Mouse (Mus musculus) heart, adult 11 months (tissue): ENCODE data around the gene Pgm2.

ENCODE experiments used
- DNase-seq: peaks from one replicate; pipeline ENCODE4 v3.0.0; 2022

The Pgm2 gene

DNA sequence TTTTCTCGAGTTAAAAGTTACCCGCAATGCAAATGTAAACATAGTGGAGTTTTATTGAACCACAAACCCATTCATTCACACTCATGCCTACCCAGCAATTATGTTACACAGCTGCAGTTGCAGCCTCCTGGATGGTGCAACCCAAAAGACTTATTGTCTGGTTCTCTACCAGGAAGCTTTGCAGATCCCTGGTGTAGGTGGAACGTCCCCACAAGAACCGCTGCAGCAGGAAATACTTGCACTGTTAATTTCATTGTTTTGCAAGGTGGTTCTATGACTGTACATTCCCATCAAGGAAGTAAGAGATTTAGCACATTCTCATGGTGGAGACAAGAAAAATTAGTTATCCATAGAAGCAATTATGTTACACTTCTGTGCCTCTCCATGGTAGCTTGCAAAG, 15.4 kb upstream of the Pgm2 start:
- peak; percentile 55 for DNase-seq

DNA sequence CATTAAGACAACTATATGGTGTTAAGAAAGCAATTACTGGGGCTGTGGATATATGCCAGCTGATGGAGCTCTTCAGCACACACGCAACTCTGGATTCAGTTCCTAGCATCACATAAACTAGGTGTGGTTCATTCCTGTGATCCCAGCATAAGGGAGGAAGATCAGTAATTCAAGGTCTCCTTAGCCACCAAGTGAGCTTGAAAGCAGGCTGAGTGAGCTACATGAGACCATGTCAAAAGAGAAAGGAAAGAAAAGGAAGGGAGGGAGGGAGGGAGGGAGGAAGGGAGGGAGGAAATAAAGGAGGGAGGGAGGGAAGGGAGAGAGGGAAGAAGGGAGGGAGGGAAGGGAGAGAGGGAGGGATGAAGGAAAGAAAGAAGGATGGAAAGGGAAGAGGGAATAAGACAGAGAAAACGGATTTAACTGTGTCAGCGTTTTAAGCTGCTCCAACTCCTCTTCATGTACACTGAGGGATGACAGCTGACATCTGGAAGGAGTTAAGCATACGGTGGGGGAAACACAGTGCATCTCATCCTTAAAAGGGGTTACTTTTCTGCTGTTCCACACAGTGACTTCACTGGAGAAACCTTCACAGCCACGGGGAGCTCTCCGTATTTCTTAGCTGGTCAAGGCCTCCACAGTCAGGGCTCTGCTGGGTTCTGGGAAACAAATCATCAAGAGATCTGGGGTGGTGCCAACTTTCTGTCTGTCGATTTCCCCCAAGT, 13.8 kb upstream of the Pgm2 start:
- no peak for DNase-seq

DNA sequence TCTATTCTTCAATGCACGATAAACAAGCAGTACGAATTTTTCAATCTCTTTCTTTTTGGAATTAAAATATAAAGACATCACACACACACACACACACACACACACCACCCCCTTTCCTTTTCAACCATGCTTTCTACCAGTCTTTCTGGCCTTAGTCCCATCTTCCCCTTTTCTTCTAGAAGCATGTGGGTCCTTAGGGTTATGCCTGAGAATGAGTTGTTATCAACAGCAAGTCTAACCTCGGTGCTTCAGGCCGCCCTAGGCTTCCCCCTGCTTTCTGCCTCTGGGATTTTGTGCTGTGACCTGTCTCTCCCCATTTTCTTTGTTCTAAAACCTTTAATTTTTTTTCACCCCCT, 13.3 kb upstream of the Pgm2 start:
- DNase-seq, result no peak

DNA sequence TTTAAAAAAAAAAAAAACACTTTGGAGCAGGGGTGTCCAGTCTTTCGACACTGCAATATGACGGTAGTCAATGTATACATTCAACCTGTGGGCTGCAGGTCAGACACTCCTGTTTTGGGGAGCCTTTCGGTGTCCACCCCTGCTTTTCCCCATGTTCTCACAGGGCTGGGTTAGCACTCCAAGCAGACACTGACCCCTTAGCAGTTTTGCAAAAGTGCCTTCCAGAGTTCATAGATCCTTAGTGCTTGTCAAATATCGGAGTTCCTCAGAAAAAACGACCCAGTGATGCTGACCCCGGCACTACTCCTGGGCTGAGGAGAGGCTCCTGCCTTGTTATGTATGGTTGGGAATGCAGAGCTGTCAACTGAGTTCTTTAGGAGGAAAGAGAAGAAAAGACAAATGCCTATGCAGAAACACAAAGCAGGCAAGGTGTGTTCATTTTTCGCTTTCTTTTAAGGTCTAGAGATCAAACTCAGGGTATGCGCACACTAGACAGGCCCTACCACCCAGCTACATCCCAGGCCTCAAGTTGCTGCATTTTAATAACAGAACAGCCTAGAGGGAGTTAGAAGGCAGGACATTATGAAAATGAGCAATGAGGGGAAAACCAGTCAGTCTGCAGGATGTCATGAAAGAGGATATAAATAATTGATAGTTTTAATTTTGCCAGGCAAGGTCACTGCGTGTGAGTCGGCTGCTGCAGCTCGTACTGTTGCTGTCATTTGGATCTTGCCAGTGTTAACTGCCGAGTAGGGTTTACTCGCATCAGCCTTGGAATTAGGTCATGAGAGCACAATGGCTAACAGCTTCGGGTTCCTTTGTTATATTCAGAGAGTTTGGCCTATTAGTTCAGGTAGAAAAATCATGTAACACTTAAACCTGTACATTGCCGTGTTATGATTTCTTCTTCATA, 9.0 kb upstream of the Pgm2 start:
- peak; percentile 64 for DNase-seq

DNA sequence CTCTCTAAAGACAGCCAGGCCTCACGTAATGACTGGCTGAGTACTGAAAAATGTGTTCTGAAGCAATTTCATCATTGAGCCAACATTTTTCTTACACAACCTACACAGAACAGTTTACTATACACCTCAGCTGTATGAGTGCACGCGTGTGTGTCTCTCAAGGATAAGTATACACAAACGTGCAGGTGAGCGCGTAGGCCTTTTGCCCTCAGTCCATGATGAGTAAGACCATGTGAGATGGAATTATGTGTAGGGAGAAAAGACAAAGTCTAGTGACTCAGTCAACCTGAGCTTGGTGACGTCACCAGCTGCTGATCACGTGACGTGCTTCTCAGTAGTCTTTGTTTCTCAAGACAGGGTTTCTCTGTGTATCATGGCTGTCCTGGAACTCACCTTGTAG, 7.3 kb upstream of the Pgm2 start:
- no peak for DNase-seq

DNA sequence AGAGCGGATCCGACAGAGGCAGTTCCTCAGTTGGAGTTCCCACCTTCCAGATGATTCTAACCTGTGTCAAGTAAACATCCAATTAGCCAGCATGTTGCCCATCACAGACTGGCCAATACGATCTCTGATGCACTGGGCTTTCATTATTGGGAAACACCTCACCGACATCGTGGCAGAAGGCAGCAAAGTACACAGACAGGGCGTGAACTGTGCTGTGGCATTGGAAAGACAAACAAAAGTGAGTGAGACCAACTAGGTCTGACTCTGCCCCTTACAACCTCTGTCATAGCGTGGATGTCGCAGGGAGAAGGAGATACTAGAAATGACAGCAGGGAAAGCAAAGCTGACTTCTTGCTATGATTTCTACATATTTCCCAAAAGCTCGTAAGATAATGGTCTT, 4.0 kb upstream of the Pgm2 start:
- no peak for DNase-seq

DNA sequence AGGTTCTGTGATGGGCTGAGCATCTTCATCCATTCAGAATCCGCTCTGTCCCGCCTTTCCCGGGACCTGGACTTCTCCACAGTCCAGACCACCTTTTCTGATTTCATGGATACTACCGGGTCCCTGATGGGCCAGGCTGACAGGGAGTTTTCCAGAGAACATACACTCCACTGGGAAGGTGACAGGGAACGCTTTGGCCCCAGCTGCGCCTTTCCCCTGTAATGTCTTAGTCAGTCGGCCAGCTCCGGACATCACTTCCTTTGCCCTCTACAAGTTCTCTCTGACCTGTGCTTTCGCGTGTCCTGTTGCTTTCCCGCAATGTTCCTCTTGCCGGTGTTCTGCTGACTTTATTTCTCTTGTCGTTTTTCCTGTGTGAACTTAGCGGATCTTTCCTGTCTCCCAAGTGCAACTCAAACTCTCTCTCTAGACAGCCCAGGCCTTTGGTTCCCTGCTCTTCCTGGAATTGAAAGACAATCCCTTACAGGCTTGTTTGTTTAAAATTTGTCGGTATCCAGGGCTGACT, 660 bp downstream of the Pgm2 start:
- DNase-seq, result peak; percentile 95

DNA sequence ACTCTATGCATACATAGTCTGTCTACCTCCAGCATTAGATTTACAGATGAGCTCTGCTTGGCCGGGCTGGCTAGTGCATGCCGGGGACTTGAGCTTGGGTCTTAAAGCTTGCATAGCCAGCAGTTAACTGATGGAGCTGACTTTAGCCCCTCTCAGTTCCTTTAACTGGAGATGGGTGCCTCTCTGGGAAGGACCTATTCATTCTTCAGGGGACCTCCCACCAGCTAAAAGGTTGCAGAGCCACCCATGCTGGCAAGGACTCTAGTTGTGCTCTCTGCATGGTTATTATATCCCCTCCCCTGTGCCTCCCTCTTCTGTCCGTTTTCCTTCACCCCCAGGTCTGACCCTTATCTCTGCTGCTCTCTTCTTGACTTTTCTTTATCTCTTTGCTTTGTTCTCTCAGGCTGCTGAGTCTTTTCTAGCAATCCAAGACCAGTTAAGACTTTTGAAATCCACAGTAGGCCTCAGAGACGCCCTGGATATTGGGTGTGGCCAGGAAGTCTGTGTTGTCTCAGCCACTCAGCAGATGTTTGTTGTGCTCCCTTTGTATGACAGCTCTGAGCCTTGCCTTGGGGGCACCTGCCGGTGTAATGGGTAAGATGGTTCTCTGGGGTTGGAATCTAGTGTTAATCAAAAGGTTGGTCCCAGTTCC, 2.7 kb downstream of the Pgm2 start:
- no peak for DNase-seq

DNA sequence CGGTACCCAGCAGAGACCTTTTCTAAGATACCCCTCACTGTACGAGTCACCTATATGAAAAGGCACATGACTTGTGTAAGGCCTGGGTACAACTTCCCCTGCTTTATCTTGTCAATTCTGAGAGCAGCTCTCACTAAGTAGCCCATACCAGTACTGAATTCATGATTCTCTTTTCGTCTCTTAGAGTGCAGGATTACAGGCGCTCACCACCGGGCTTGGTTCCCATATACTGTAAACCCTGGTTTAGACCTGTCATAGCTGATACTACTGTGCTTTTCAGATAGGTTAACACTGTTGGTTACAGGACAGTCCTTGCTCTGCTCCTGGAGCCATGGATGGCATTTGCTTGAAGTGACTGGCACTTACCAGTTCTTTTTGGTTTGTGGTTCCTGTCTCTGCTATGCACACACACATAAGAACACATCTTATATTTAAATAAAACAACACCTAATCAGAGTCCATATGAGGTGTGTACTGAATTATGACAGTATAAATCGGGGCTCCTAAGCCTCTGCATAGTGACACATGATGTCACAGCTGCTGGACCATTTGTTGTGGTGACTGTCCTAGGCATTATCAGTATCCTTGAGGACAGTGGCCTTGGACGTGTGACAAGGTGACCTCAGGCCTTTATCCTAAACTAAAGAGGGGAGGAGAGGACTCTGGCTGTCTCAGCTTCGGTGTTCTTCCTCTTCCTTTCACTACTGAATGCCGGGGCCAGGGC, 9.4 kb downstream of the Pgm2 start:
- DNase-seq, result no peak

DNA sequence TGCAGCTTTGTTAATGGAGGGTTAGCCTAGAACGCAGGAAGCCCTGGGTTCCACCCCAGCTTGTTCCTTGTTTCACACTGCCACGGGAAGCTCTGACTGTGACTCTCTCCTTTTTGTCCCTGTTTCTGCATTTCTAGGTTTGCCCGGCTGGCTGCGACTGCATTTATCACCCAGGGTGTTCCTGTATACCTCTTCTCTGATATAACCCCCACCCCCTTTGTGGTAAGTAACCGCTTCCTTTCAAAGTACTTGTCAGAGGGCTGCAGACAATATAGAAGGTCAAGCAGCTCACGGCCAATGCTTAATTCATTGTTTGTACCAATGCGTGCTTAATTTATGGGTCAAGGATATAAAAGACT, 9.9 kb downstream of the Pgm2 start:
- no peak for DNase-seq

DNA sequence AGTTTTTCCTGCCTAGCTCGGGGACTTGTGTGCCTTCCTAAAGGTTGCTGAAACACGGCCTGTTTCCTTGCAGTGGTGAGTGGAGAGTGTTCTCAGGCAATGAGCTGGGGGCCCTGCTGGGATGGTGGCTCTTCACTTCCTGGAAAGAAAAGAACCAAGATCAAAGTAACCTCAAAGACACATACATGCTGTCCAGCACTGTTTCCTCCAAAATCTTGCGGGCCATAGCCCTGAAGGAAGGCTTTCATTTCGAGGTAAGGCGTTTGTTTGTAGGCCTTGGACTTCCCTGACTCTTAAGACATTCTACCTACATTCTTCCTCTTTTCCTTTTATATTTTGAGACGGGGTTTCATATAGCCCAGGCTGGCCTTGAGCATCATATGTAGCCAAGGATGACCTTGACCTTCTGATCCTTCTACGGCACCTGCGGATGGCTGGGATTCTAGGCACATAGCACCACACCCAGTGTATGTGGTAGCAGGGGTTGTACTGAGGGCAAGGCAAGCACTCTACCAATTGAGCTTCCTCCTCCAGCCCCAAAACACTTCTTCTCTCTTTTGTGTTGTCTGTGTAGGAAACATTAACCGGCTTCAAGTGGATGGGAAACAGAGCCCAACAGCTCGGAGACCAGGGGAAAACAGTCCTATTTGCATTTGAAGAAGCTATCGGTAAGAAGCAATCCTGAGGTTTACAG, 15.0 kb downstream of the Pgm2 start:
- no peak for DNase-seq

DNA sequence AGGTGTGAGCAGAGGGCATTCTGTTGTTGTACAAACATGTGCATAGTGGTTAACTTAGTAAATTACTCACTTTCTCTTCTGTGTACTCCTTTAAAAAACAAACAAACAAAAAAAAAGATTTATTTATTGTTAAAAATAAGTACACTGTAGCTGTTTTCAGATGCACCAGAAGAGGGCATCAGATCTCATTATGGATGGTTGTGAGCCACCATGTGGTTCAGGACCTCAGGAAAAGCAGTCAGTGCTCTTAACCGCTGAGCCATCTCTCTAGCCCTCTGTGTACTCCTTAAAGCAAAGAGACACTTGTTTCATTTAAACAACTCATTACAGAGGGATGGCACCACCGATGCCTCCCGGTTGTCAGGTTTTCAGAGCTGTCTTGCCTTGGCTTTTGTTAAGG, 16.5 kb downstream of the Pgm2 start:
- DNase-seq, result no peak

DNA sequence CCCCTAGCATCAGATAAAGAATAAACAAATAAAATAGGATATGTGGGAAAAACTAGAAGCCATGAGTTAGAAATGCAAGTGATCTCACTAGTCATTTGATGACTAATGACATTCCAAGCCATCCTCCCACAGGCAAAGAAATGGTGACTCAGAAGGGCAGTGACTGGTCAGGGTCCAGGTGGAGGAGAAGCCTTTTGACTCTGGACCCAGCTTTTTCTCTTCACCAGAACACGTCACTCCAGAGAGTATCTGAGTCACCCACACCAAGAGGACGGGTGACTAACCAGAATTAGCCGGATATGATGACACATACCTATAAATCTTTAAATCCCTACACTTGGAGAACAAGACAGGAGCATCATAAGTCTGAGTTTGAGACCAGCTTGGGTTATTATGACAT, 19.6 kb downstream of the Pgm2 start:
- DNase-seq, result peak; percentile 90

DNA sequence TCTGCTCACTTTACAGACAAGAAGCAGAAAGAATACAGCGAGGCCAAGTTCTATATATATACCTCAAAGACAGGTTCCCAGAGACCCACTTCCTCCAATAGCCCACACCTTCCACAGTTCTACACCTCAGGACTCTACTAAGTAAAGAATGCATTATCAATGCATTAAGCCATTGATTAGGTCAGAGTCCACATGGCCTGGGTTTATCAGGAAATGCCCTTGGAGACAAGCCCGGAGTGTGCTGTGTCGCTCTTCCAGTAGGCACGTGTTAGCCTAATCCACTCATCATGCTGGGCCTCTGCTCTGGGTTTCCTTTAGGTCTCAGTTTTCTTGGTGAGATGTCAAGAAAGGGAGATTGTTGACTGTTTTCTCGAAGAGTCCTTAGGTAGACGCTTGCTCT, 21.5 kb downstream of the Pgm2 start:
- DNase-seq, result no peak

DNA sequence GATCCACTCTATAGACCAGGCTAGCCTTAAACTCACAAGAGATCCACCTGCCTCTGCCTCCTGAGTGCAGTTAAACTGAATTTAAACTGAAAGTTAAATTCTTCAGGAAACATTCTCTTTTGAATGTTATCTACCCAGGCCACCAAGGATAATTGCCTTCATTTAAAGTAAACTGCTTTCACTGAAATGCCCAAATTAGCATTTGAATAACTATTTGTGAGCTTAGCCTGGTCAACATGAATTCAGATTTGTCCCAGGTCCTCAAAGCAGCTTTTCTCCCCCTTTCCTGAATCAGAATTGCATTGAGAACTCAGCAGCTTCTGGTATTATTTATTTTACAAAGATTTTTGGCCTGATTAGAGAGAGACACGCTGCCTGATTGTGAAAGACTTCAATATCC, 24.4 kb downstream of the Pgm2 start:
- DNase-seq, result peak; percentile 12

DNA sequence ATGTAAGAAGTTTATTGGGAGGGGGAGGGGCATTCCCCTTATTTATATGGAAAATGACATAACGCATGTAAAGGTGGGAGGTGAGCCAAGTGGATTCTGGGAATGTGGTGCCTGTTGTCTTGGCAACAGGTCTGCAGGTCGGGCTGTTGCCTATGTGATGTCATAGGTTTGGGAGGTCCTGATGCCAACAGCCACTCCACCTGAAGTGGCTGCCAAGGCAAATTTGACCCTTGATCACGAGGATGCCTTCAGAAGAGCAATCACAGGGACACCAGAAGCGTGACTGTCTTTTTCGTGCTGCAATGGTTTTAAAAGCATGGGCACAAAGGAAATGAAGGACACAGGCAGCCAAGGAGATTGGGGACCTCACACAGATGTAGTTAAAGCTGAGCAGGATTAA, 33.0 kb downstream of the Pgm2 start:
- DNase-seq, result peak; percentile 55

DNA sequence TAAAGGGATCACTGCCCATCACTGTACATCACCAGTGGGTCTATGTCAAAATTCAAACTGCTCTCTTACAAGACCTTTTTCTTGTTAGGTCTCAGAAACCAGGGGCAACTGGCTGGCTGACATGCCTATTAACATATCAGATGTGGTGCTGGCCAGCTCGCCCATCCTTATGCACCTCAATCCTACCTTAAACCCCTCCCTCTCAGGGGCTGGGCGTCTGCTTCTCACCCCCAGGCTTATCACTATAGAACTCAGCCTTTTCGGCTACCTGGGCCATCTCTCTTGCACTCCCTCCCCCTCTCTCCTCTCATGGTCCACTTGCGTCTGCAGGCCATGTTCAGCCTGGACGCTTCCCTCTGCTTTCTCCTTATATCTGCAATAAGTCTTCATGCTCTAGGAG, 38.8 kb downstream of the Pgm2 start:
- DNase-seq, result peak; percentile 71

DNA sequence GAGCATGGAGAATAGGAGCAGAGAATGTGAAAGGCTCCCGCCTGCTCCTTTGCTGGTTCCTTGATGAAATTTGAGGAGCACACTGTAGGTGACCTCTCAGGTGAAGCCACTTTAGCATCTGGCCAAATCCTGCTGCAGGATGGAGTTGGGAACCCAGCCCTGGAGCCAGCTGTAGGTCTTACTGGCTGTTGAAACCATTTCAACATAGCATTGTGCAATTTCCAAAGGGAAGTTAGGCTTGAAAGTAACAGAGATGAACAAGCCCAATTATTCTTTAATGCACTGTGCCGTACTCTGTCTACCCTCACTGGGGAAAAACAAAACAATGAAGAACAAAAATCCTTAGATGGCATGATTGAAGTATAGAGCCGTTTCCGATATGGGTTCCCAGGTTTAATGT, 41.2 kb downstream of the Pgm2 start:
- DNase-seq, result peak; percentile 66

DNA sequence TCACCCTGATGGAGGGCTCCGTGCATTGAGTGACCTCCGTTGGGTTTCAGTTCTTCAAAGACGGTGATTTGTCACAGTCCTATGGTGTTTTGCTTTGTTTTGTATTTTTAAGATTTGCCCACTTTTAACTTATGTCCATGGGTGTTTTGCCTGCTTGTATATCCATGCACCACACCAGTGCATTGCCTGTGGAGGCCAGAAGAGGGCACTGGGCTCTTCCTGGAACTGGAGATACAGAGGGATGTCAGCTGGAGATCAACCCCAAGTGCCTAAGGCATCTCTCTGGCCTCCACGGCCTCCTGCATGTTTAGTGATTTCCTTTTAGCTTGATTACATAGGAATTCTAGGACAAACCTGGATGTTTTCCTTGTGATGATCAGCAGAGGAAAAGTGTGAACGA, 43.6 kb downstream of the Pgm2 start:
- DNase-seq, result peak; percentile 79

DNA sequence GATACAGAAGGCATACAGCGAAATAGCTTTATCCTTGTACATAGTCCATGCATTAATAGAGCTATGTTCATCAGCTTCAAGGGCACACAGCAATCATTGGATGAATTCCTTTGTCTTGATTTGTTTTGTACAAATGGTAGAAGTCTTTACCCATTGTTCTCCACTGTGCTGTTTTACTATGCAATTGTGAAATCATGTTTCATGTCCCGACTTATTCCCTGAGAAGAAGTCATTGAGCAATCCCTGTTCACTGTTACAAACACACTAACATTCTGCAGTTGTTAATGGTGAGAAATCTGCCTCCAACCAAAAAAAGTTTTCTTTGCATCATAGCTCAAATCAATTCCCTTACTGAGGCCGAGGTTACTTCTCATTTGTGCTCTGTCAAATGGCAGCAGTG, 47.5 kb downstream of the Pgm2 start:
- no peak for DNase-seq

DNA sequence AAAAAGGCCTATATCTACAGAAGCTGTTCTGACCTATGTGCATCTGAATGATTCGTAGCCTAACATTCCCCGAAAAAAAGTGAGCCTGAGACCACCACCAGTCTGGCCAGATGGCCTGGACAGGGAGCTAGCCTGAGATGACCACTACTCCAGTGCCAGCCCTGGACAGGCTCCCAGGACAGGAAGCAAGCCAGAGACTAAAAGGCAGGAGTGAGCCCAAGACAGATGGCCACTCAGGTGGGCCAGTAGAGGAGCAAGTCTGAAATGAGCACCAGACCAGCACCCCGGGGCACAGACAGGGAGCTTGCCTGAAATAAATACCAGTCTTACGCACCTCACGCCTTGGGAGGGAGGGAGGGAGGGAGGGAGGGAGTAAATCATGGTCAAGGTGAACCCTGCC, 51.6 kb downstream of the Pgm2 start:
- peak; percentile 33 for DNase-seq

DNA sequence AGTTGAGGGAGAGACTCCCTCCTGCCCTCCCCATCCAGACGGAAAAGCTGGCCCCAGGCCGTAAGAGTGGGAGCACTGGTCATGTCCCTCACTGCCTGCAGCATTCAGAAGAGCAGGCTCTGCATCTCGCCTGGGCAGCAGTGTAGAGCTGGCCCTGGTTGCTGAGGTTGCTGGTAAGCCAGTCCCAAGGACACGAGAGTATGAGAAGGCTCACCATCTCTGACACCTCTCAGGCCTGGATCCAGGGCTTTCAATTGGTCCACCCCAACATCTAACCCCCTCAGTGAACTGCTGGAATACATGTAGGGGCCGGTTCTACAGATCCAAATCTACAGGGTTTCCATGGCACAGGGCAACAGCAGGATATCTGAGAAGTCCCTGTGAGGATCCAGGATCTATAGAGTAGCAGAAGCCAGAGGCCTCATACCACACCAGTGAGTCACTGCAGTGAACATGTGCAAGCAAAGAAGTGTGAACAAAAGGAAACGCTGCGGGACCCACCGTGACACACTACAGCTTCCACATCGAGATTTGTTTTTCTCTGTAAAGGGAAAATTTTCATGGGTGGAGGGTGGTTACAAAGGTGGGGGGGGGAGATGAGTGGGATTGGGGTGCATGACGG, 53.7 kb downstream of the Pgm2 start:
- peak; percentile 41 for DNase-seq
